Mouse (Mus musculus) kidney, adult 18-20 months (tissue): Measurements from ENCODE around the gene Depdc1b.
A peak's percentile ranks its signal among the peaks of the same experiment; 100 is the strongest.

Source experiments
- DNase-seq: peaks from one replicate; pipeline ENCODE4 v3.0.0; 2021

Depdc1b gene

DNA sequence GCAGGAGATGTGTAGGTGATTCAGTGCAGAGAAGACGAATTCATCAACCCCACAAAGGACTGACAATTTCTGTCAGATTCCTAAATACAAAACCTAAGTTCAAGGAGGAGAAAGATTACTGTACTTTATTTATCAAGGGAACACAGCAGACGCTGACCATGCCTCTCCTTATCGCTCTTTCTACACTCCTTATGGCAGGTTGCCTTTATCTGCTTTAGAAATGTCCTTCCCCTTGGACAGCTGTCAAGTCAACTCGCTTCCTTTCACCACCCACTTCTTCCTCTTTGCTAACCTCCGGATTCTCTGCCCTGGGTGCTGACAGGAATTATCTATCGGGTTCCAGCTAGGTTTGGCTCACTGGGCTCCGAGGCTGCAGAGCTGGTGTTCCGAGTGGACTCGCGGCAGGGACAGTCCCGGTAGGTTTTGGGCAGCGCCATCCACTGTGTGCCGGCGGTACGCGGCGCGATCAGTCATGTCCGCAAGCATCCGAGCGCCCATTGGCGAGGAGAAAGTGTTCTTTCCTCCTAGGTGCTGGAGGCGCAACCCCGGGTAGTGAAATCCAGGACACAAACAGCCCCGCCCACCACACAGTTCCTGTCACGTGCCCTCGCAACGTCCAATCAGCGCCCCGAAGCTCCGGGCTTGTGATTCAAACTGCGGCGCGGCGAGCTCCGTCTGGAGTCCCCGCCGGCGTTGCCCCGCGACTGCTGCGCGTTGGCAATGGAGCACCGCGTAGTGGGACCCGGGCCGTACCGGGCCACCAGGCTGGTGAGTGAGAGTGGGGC, at the start of gene Depdc1b:
Gene Depdc1b, plus strand, starts transcription at position 631 of the 785 bp plus-strand sequence.
- DNase-seq: peak; percentile 97

GRCm38 (mm10) chr13:108267841-108268634, 48.1 kb upstream of the Depdc1b start:
- no peak for DNase-seq

- DNase-seq: no peak
Measured at GRCm38 (mm10) chr13:108271458-108272148, 44.5 kb upstream of the Depdc1b start.

DNA sequence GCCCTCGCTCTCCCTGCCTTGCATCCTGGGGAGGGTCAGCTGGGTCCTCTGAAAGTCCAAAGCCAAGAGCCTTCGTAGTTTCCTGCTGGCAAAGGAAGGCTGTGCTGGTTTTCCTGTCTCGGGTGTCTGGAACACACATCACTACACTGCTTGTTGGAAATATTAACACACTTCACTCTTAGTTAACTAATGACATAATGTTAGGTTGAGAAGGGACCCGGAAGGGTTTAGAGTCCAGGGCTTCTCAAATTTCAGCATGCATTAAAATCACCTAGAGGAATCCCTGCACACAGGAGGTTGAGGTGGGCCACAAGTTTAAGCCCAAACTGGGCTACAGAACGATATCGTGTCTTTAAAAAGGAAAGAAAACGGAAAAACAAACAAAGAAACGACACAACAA, 43.8 kb upstream of the Depdc1b start:
- DNase-seq: no peak

DNA sequence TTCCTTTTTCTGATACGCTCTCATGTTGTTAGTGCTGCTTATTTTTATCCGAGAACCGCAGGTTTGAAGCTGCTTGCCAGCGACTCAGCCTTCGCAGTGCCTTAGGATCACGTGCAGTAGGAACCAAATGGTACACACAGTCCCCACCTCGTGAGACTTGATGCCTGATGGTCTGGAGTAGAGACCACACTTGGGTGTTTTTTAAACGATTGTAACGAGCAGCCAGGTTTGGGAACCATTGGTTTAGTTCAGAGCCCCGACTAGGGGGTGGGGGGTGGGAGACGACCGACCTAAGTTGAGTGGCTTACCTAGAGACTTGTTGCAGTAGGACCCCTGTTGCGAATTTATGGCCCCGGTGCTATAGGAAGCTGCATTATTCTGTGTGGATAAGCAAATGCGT, 43.1 kb upstream of the Depdc1b start:
- no peak for DNase-seq

- no peak for DNase-seq
Measured at GRCm38 (mm10) chr13:108273456-108273855, 42.7 kb upstream of the Depdc1b start.

- no peak for DNase-seq
Measured at GRCm38 (mm10) chr13:108276561-108276960, 39.6 kb upstream of the Depdc1b start.

DNA sequence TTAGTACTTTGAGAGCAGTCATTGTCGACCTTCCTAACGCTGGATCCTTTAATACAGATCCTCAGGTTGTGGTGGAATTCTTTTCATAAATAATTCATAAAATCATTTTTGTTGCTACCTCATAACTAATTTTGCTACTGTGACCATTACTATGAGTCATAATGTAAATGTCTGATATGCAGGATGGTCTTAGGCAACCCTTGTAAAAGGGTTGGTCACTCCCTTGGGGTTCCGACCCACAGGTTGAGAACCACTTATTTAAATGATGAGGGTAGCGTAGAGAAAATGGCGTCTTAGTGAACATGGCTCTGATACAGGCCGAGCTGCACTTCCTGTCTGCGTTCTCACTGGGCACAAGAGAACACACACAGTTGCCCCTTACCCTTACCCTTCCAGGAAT, 38.8 kb upstream of the Depdc1b start:
- DNase-seq: no peak

GRCm38 (mm10) chr13:108278592-108278991, 37.5 kb upstream of the Depdc1b start:
- DNase-seq: no peak

GRCm38 (mm10) chr13:108284312-108284711, 31.8 kb upstream of the Depdc1b start:
- no peak for DNase-seq

GRCm38 (mm10) chr13:108287953-108288352, 28.2 kb upstream of the Depdc1b start:
- no peak for DNase-seq

GRCm38 (mm10) chr13:108289436-108289835, 26.7 kb upstream of the Depdc1b start:
- DNase-seq: no peak

- no peak for DNase-seq
Measured at GRCm38 (mm10) chr13:108290314-108290713, 25.8 kb upstream of the Depdc1b start.

- no peak for DNase-seq
Measured at GRCm38 (mm10) chr13:108297350-108298093, 18.6 kb upstream of the Depdc1b start.

DNA sequence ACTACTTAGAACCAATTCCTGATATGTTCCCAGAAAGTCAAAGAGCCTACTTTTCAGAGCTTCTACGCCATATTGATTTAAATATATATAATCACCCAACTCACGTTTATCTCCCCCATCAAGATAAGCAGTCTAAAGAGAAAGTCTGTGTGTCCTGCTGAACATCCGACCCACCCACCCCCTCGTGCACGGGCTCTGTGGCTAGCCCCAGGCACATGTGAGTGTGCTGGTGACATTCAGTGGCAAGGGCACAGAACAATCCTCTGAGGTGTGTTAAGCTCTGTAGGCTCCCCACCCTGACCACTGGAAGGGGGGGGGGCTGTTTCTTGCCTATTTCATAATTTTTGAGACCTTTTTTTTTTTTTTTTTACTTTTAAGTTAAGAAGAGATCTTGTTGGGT, 17.9 kb upstream of the Depdc1b start:
- DNase-seq: no peak

- peak; percentile 18 for DNase-seq
Measured at GRCm38 (mm10) chr13:108300346-108300950, 15.7 kb upstream of the Depdc1b start.

DNA sequence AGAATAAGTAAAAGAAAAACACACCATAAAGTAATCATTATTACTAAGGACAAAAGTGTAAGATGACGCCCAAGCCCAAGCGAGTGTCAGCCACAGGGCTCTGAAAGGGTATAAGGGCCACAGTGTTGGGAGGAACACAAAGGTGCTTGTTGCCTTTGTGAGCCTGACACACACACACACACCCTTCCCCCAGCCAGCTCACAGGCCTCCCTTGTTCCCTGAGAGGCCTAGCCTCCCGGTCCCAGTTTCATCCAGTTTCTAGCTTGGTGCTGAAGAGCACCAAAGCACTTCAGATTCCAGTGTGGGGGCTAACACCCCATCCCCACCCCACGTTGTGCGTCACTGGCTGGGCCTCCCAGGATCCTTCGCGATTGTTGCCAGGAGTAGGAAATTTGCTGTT, 14.7 kb upstream of the Depdc1b start:
- peak; percentile 13 for DNase-seq

DNA sequence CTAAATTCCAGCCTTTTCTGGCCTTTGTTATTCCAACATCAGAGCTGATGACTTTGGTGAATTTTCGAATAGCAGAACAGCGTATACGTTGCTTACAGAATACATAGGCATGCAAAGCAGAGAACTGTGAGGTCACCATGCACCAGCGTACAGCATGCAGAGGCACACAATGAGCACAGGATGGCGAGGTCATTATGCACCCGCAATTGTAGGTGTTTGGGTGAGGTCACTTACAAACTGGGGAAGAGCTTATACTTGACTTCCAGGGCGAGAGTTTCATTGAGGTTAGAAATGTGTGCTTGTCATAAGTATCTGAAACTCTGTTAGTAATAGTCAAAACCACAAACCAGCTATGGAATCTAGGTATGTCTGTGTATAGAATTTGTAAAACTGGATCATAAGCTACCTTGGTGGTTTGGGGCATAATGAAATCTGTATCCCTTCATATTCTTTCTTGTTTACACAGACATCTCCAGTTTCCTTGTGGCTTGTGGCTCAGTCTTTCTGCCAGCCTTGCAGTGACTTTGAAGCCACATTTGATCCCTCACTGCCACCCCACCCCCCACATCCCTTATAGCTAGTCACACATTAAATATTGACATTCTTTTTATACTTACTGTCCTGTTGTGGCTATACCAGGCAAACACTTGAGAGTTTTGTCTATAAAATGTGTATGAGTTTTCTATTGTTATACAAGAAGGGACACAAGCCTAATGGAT, 13.0 kb upstream of the Depdc1b start:
- no peak for DNase-seq

- no peak for DNase-seq
Measured at GRCm38 (mm10) chr13:108303841-108304240, 12.3 kb upstream of the Depdc1b start.

DNA sequence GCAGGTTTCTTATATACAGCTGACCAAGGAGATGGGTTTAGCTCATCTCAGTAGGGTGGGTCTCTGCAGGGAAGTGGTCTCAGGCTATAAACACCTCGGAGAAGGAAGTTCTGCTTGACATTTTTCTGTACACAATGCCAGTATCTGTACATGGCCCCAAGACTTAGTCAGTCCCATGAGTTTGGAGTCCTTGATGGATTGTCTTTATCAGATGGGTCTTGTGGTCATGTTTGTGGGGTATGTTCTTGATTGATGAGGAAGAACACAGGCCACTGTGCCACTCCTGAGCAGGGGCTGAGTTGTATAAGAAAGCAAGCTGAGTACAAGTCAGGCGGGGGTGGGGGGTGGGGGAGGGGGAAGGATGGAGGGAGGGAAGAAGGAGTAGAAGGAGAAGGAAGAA, 11.5 kb upstream of the Depdc1b start:
- no peak for DNase-seq

DNA sequence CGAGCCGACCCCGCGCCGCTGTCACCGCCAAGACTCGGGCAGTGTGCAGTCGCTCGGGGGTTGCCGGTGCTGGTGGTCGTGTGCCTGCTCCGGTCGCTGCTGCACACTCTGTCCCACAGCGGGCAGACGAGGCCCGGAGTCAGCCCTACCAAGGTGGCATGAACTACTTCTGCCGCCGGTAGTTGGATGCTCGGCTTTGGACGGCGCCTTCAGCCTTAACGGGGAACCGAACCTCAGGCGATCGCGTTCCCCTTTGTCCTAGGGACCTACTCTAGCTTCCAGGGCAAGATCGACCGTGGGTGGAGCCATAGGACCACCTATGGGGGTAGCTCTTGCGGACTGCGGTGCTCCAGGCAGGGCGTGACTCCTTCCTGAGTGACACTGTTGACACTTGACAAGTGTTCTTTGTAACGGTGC, 363 bp downstream of the Depdc1b start:
- DNase-seq: no peak

DNA sequence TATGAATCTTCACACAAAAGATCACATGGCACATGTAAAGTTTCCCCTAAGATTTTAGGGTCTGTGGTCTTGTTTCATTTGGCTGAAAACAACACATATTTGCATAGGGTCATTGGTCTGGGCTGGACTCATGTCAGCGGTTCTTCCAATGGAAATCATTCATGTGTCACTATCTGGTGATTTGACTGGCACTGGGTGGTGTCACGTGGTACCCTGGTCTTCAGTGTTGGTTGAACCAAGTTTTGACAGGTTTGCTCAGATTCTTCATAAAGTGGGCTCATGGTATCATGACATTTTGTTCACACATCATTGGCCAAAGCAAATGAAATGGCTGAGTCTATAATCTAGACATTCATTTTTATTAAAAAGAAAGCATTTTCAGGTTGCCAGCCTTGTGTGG, 1.3 kb downstream of the Depdc1b start:
- no peak for DNase-seq
